Mouse (Mus musculus): ENCODE results near the gene Rad9b.
"Not testable (repeated sequence)": the region's sequence is repeated elsewhere in the genome, so short reads cannot be mapped to it uniquely, and the experiment has no call there.

The Rad9b gene

GRCm38 (mm10) chr5:122354492-122355067, 547 bp upstream of the Rad9b start:
- no peak for DNase-seq

GRCm38 (mm10) chr5:122345777-122346176, 8.3 kb downstream of the Rad9b start:
- DNase-seq: no peak

GRCm38 (mm10) chr5:122344260-122344659, 9.8 kb downstream of the Rad9b start:
- DNase-seq: peak; percentile 72

- DNase-seq: no peak
These were observed 10.3 kb downstream of the Rad9b start for GRCm38 (mm10) chr5:122343768-122344167.

GRCm38 (mm10) chr5:122342874-122343273, 11.2 kb downstream of the Rad9b start:
- no peak for DNase-seq

GRCm38 (mm10) chr5:122336554-122337294, 17.3 kb downstream of the Rad9b start:
- DNase-seq: no peak

GRCm38 (mm10) chr5:122334682-122335081, 19.4 kb downstream of the Rad9b start:
- no peak for DNase-seq

GRCm38 (mm10) chr5:122330269-122330668, 23.8 kb downstream of the Rad9b start:
- no peak for DNase-seq

GRCm38 (mm10) chr5:122327283-122327682, 26.8 kb downstream of the Rad9b start:
- DNase-seq: no peak

- no peak for DNase-seq
These were observed 28.6 kb downstream of the Rad9b start for GRCm38 (mm10) chr5:122325477-122325876.

- DNase-seq: peak; percentile 93
These were observed 29.2 kb downstream of the Rad9b start for GRCm38 (mm10) chr5:122324608-122325431.

- DNase-seq: no peak
These were observed 30.5 kb downstream of the Rad9b start for GRCm38 (mm10) chr5:122323523-122323922.

GRCm38 (mm10) chr5:122320205-122320781, 33.7 kb downstream of the Rad9b start:
- no peak for DNase-seq

- DNase-seq: peak; percentile 64
These were observed 34.4 kb downstream of the Rad9b start for GRCm38 (mm10) chr5:122319474-122320204.

- not testable (repeated sequence) for DNase-seq
These were observed 35.1 kb downstream of the Rad9b start for GRCm38 (mm10) chr5:122318976-122319375.

GRCm38 (mm10) chr5:122318100-122318499, 35.9 kb downstream of the Rad9b start:
- DNase-seq: no peak

- DNase-seq: no peak
These were observed 36.5 kb downstream of the Rad9b start for GRCm38 (mm10) chr5:122317329-122318045.

- peak; percentile 95 for DNase-seq
These were observed 38.9 kb downstream of the Rad9b start for GRCm38 (mm10) chr5:122314966-122315667.

- DNase-seq: no peak
These were observed 40.9 kb downstream of the Rad9b start for GRCm38 (mm10) chr5:122312942-122313684.

GRCm38 (mm10) chr5:122312346-122312745, 41.7 kb downstream of the Rad9b start:
- DNase-seq: no peak
